Mouse (Mus musculus): ENCODE results near the gene Slc1a7. TPM values are rescaled to one million over a fixed set of nuclear protein-coding genes. Genes with fewer than 3 reads are reported as not detected.

Slc1a7 gene
- total RNA-seq, 2 experiments from 2014 or later = not detected

DNA sequence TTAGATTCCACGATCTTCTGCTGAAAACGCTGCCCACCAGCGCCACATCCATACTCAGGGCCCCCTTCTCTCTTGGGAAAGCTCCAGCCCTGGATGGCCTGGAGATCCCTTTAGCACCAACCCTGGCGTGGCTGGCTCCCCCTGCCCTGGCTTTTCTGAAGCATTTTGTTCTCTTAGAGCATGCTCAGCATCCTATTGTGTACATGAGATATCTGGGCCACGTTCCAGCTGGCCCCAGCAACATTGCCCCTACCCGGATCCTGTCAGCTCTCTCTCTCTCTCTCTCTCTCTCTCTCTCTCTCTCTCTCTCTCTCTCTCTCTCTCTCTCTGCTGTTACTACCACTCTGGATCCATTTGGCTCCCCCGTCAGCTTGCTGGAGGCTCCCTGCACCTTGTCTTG is 37.2 kb downstream of the Slc1a7 start:
- DNase-seq (ENCODE audit: extremely low spot score in 1 of 2, low spot score in 1 of 2) = no peak

DNA sequence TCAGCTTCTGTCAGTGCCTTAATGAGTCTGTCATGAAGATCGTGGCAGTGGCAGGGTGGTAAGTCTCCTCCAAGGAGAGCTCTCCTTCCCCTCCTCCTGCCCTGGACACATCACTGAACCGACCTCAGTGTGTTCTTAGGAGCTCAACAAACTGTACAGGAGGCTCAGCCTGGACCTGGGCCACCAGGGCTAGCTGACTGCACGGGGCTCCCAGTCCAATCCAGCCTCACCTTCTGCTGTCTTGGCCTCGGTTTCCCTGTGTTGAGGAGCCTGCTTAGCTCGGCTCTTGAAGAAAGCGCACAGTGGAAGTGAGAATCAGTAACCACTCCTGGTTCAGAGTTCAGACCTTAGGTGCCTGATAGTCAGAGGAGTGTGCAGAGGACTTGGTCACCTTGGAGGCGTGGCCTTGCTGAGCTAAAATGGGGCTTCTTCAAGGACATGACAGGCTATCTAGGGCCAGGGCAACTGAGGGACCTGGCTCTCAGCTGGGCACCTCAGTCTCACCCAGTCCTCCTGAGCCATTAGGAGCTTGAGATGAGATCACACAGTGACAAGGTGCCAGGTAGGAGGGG is 39.5 kb downstream of the Slc1a7 start:
- DNase-seq (ENCODE audit: extremely low spot score in 1 of 2, low spot score in 1 of 2) = no peak

DNA sequence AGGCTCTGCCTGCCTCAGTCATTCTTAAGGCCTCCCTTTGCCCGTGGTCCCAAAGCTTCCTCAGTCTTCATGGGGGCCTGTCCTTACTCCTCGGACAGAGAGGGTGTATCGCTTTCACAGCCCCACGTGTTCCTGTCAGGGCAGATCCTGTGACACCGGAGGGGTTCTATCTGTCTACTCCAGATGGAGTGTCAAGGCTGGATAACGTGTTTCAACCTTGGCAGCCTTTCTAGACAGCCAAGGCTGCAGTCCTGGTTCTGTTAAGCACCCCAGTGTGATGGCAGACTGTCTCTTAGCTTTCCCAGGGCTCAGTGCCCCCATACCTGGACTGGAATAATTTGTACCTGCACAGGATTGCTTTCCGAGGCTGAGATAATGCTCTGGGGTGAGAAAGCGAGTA is 40.4 kb downstream of the Slc1a7 start:
- DNase-seq (ENCODE audit: extremely low spot score in 1 of 2, low spot score in 1 of 2) = no peak

DNA sequence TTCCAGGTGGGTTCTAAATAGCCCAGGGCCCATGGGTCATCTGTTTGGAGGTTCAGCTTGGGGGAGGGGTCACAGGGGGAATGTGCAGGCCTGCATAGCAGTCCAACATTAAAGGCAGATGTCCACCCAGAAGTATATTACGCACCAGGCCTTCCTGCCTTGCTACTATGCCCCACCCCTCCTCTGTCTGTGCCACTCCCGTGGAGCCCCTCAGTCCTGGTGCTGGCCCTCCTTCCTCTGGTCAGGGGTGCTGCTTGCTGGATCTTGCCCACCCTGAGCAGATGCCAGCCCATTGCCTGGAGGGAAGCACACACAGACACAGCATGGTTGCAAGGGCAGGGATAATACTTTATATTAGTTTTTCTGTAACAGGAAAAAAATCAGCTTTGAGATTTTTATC is 46.3 kb downstream of the Slc1a7 start:
- DNase-seq (ENCODE audit: extremely low spot score in 1 of 2, low spot score in 1 of 2) = no peak

DNA sequence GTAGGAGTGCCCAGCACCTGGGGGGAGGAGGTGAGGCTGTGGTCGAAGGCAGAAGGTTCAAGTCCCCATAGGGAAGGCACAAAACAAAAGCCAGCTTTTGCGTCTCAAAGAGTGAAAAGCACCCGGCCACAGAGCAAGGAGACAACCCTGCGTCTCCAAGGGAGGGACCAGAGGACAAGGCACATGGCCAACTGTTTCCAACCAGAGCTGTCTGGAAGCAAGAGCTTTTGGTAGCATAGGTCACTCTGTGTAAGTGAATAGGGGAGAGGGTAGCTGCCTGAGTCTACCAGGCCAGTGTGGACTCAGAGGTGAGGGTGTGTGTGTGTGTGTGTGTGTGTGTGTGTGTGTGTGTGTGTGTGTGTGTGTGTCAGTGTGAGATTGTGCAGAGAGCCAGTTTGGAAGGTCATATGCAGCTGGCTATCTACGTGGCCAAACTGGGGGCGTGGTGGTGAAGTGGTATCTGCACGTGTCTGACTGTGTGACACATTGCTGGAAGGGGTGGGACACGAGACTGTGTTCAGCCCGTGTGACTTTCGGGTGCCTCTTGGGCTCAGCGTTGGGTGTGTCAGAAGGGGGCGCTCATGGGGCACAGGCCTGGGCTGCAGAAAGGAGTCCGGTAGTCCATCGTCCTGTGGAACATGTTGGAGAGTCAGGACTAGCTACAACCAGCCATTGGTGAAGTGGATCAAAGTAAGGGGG is 47.1 kb downstream of the Slc1a7 start:
- DNase-seq (ENCODE audit: extremely low spot score in 1 of 2, low spot score in 1 of 2) = peak in 1 of 2 experiments; percentile 40

DNA sequence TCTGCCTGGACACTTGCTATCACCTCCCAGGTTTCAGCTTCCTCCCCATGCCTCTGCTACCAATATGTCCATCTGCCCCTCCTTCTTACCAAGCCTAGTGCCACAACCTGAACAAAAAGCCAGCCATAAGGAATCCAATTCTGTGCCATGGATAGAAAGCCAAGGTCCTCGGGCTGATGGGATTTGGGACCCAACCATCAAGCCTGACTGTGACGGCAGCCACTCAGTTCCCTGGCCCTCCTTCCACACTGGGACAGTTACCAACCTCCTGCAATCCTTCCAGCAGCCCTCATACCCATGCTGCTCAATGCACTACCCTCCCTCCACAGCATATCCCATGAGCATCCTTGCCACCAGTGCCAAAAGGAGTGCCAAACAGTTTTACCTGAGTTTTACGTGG is 48.2 kb downstream of the Slc1a7 start:
- DNase-seq (ENCODE audit: extremely low spot score in 1 of 2, low spot score in 1 of 2) = no peak

DNA sequence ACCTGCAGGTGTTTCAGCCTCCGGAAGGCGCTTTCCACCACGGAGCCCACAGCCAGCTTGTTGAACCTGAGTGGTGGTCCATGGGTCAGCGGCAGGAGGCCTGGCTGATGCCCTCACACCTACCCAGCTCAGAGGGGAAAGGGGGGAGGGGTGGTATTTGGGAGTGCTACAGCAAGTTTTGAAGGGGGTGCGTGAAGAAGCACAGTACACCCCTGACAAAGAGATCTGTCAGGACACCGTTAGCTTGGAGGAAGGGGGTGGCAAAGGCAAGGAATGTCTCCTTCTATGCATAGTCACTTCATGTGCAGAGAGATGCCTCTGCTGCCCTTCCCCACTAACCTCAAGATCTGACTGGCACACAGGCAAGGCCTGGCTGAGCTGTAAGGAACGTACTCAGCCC is 49.7 kb downstream of the Slc1a7 start:
- DNase-seq (ENCODE audit: extremely low spot score in 1 of 2, low spot score in 1 of 2) = no peak

DNA sequence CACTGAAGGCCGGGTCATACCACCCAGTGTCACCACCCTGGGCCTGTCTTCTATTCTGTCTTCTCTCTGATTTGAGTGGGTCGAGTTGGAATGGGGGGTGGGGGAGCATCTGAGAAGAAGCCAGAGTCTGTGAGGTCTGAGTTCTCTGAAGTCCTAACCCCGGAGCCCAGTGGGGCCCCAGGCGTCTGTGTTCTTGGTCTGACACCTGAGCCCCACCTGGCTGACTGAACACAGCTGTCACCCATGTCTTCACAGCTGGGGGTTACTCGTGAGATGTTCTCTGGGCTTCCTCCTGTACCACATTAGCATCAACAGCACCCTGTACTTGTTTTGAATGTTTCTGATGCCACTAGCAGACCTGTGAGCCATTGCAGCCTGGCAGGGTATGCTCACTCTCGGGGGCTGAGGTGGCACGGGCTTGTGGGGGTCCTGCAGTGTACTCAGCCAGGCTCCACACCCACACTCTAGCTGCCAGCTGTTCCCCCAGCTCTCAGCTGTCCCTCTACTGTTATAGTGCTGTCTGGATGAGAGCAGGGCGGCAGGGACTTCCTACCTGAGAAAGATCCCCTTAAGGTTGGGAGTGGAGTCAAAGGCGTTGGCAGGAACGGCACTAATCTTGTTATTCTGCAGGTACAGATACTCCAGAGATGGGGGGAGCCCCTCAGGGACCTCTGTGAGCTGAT is 50.2 kb downstream of the Slc1a7 start:
- DNase-seq (ENCODE audit: extremely low spot score in 1 of 2, low spot score in 1 of 2) = no peak

DNA sequence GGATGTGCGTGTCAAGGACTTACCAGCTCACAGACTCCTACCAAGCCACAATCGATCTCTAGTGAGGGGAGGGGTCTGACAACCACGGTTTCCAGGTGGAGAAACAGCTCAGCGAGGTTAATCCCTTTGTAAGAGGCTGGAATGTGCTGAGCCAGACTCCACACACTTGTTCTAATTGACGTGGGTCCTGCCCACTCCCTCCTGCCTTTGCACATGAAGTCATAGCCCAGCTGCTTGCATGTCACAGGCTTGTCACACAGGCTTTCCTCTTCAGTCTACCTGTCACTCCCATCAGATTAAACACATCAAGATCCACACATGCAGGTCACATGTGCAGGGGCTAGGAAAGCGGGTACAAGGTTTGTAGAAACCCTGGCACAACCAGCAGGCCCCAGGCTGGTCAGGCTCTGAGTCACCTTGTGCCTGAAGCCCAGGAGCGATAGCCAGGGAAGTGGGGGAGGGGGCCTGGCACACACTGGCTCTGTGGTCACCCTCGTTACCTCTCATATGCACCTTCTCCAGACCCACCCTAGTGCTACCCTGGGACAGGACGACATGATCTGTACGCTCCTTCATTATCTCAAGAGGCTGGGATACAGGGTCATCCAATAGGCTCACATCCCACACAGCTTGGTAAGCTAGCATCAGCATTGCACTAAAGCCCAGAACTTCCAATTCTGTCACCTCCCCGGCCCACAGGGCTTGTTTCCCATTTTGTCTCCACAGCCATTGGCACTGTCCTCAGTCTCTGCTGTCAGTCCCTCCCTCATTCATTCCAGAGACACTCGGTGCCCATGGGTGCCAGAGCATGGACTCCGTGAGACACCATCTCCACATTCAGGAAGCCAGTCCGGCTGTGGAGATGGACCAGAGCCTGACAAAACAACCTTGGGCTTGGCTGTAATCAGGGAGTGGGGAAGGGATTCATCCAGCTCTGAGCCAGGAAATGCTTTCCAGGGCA is 51.1 kb downstream of the Slc1a7 start:
- no peak for DNase-seq (ENCODE audit: extremely low spot score in 1 of 2, low spot score in 1 of 2)

DNA sequence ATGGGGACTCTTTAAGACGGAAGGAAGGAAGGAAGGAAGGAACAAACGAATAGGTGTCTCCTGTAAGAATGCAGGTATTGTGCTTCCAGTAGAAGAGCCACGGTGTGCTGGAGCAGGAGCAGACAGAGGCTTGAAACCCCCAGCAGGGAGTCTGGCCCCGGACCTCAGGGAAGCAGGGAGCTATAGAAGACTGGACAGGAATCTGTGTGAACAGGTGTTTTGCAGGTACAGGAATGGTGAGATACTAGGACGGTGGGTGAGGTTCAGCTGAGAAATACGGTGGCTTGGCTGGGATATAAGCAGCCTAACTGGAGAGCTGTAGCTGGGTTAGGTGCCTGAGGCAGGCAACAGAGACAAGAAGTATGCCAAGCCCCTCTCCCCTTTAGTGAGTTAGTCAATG is 52.0 kb downstream of the Slc1a7 start:
- DNase-seq (ENCODE audit: extremely low spot score in 1 of 2, low spot score in 1 of 2) = no peak

DNA sequence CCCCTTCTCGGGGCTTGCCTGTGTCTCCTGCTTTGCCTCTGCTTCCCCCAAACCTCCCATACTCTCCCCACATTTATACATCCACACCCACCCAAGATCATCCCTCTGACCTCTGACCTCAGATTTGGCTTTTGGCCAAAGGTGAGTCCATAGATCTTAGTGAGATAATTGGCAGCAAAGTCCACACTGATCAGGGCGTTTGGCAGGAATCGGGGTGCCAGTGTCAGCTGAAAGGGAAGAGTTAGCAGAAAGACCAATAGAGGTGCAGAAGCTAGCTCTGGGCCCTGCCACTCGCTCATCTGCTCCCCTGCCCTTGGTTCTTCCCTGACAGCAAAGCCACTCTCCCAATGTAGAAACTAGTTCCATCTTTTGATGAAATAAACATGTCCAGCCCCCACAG is 55.1 kb downstream of the Slc1a7 start:
- no peak for DNase-seq (ENCODE audit: extremely low spot score in 1 of 2, low spot score in 1 of 2)

DNA sequence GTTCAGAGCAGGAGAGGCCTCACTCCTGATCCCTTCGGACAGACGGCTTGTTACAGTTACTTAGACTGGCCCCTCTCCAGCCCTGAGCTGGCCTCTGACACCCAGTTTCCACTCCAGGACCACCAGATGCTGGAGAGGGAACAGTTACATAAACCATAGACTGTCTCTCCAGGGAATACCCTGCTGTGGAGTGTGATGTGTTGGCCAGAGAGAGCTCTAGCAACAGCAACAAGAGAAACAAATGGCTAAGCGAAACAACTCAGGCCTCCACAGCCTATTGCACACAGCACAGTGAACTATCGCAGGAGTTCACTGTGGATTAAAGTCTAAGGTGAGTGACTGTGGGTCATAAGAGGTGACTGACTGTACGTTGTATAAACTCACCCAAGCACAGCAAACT is 56.5 kb downstream of the Slc1a7 start:
- DNase-seq (ENCODE audit: extremely low spot score in 1 of 2, low spot score in 1 of 2) = no peak

DNA sequence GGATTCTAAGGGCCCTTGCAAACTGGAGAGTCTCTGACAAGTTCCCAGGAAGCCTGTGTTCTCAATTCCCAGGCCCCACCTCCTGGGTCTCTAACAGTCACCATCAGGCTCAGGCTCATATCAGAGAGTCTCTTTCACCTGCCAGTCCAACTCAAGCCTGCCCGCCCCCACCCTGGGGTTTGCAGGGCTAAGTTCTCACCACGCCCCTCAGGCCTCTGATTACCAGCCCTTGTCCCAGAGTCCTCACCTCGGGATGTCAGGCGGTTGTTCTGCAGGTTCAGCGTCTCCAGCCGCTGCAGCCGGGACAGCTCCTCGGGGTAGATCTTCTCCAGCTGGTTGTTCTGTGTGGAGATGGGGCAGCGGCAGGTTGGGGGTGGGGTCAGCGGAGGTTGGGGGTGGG is 57.1 kb downstream of the Slc1a7 start:
- no peak for DNase-seq (ENCODE audit: extremely low spot score in 1 of 2, low spot score in 1 of 2)

DNA sequence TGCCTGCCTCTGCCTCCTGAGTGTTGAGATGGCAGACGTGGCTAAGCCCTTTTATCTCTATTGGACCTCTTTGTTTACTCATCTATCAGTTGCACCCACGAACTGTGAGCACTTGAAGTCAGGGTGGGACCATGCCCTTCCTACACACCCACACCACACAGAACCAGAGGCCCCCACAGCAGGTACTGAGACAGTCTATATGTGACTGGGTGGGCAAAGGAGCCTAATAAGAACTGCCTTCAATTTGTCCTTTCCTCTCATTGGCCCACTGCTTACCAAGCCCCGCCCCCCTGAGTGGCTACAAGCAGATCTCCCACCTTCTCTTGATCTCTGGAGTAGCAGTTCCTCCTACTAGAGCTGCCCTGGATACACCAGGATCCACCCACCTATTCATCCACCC is 58.1 kb downstream of the Slc1a7 start:
- DNase-seq (ENCODE audit: extremely low spot score in 1 of 2, low spot score in 1 of 2) = no peak

DNA sequence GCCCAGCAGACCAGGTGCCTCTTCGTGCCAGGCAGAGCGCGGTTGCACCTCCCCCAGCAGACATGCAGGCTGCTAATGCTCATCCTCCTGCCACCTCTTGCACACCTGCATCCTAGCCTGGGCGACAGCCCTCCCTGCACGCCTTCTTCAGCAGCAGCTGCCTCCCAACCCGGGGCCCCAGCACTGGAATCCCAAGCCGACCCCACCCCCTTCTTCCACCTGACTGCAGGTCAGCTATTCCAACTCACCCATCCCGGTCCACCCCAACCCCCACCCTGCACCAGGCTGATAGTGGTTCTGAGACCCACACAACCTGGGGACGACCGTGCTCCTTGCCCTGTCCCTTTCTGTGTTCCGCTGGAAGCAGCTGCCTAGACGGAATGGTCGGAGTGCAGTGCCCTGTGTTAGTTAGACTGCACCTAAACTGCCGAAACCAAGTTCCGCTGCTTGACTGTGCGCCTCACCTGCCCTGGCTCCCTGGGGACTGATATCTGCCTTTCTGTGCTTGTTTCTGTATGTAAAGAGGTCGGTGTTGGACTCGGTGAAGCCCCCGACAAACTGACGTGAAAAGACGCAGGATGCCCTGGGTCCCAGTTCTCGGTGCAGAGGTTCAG is 62.9 kb downstream of the Slc1a7 start:
- DNase-seq (ENCODE audit: extremely low spot score in 1 of 2, low spot score in 1 of 2) = no peak

DNA sequence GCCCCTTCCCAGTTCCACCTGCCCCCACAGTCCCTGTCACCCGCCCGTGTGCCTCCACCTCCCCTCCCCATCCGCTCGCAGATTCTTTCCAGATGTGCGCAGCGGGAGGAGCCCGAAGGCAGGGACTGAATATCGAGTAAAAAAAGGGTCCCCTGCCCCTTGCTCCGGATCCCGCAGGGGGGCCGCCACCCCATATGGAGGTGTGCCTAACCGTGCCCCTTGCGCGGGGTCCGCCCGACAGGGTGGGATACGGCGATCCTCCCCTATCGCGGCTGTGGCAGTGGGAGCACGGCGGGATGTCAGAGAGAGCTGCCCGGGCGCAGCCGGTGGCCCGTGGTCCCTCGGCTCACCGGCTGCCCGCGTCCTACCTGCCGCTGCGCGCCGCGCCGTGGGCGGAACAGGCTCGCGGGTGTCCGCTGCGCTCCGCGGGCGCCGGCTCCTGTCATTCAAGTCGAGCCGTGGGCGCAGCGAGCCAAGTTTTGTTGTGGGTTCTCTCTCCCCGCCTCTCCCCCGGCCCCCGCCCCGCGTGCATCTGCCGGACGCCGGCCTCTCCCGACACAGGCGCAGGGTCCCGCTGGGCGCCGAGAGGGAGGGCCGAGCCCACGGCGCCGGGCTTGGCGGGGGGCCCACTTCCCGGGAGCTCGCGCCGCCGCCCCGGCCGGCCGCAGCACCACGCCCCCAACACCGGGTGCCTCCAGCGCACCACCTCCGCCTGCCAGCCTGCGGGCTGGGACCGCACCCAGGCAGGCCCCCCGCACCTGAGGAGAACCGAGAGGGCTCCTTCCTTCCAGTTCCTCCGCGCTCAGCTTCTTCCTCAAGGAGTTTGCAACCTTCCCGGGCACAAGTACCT is 63.6 kb downstream of the Slc1a7 start:
- DNase-seq (ENCODE audit: extremely low spot score in 1 of 2, low spot score in 1 of 2) = peak in 1 of 2 experiments; percentile 31

DNA sequence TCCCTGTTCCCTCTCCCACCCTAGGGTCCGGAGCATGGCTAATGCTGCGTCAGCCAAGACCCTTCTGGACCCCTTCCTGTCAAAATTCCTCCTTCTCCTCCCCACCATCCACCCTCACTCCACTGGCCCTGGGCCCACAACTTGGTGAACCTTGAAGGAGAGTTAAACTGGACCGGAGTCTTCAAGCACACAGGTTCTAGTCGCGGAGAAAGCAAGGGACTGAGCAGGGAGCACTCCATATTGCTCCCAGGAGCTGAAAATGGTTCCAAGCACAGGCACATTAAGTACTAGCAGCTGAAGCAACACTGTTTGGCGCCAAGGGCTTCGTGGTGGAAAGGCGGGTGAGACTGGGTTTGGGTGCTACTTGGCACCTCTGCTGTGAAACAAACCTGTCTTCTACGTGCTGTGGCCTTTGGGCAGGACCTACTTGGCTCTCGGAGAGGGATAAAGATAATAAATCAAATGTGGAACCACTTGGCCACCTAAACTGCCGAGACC is 64.3 kb downstream of the Slc1a7 start:
- no peak for DNase-seq (ENCODE audit: extremely low spot score in 1 of 2, low spot score in 1 of 2)

DNA sequence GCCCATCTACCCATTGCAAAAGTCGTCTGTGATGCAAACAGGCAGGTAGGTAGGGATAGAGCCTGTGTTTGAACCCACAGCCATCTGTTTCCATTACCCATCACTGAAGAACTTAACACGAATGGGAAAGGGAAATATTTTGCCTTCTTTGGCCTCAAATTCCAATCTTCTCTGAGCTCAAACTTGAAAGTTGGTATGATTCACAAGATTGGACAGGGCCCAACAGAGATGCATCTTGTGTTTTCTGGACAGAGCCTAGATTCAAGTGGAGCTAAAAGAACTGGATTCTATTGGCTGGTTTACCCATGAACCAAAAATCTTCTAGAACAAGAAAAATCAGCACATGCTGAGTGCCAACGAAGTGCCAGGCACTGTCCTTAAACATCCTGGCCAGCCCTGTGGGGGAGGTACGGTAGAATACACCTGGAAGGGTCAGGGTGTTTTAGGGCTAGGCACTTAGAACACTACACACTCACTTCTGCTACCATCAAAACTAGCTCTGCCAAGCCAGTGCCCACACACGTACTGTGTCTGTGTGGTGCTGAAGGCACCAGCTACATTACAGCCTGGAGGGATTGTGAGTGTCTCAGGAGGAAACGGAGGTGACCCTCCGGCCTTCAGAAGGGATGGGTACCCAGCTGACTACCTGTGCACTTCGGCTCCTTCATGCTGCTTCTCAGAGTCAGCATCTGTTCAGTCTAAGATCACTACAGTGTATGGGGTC is 65.1 kb downstream of the Slc1a7 start:
- no peak for DNase-seq (ENCODE audit: extremely low spot score in 1 of 2, low spot score in 1 of 2)

DNA sequence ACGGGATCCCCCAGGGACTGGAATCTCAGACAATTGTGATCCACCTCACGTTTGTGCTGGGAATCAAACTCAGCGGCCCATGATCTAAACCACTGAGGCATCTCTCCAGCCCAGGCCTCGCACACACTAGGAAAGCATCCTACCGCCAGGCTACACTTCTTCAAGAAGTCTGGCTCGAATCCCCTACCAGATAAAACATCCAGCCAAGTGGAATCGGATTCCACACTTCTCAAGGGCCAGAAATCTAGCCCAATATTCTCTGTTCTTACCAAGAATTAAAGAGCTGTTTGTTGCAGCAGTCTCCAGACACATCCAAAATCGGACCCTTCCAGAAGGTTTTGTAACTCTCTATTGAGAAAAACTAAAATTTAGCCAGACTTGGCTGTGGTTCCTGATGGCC is 68.9 kb downstream of the Slc1a7 start:
- no peak for DNase-seq (ENCODE audit: extremely low spot score in 1 of 2, low spot score in 1 of 2)

Measured in layer of hippocampus, postnatal 25 days (tissue).